Mouse (Mus musculus) embryonic stem cell, embryonic (primary cell): ENCODE data around the gene Mpeg1.

Source experiments
- CTCF ChIA-PET, 4 experiments: fragments of 300-600 bp in 2 of 4; fragments of 350-600 bp in 2 of 4; sonication (Branson Sonifier 250); formaldehyde crosslinking; loops; one replicate each; lab custom pipeline; 2022; ENCODE audit warnings: inconsistent platforms in 2 of 4; lab: Charles Lee
- POLR2A ChIA-PET, 4 experiments: fragments of 300-600 bp in 2 of 4; fragments of 350-600 bp in 2 of 4; sonication (Branson Sonifier 250); formaldehyde crosslinking; loops; one replicate each; lab custom pipeline; 2022; ENCODE audit warnings: antibody characterized with exemption in 4 of 4, inconsistent platforms in 1 of 4; lab: Charles Lee

Mpeg1 gene

GRCm38 (mm10) chr19:12460282-12461249, at the start of gene Mpeg1:
Mpeg1 (plus strand) TSS chr19:12460779.
- POLR2A ChIA-PET, result interaction anchor here in 2 of 4 experiments (0.6 kb wide), 2 partner anchors 28 to 153 kb away, joined by 3 read pairs; no protein-coding TSS in a partner anchor

GRCm38 (mm10) chr19:12413737-12414136, 46.8 kb upstream of the Mpeg1 start:
- ChIA-PET POLR2A (no interaction called here), CTCF (no interaction called here)

More at GRCm38 (mm10) chr19:12460282-12461249, at the start of gene Mpeg1:
- CTCF ChIA-PET, result no interaction called here

- CTCF ChIA-PET, result interaction anchor here in 1 of 4 experiments (0.6 kb wide), 1 partner anchor 12 kb away, joined by 5 read pairs; no protein-coding TSS in a partner anchor
- POLR2A ChIA-PET, result interaction anchor here in 2 of 4 experiments (0.6 to 0.7 kb wide), 2 partner anchors 72 to 330 kb away, joined by 3 to 12 read pairs; no protein-coding TSS in a partner anchor
Observed at GRCm38 (mm10) chr19:12417361-12417760, 43.2 kb upstream of the Mpeg1 start, which contains the start of gene Olfr1441. Olfr1441 (plus strand) TSS chr19:12417433.

DNA sequence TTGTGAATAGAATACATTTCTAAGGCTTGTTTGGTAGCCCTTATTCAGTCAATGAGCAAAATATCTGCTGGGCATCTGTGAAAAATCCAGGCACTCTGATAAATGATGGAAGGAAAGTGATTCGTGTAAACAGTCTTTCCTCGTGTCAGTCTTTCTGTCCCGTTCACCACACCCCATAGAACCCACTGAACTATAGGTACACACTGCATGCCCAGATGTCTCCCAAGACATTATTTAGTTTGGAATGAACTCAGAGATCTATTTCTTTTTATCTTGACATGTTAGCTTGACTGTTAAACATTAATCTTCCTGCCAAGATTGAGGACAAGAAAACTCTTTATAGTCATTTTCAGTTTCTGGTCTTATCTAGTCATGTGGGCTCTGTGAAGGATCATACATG, 42.3 kb upstream of the Mpeg1 start:
- CTCF ChIA-PET, result no interaction called here
- POLR2A ChIA-PET, result no interaction called here

- ChIA-PET CTCF (interaction anchor here in 1 of 4 experiments (0.6 kb wide), 1 partner anchor 13 kb away, joined by 3 read pairs; no protein-coding TSS in a partner anchor), POLR2A (no interaction called here)
Observed at GRCm38 (mm10) chr19:12420555-12420954, 40.0 kb upstream of the Mpeg1 start.

GRCm38 (mm10) chr19:12421680-12422079, 38.9 kb upstream of the Mpeg1 start:
- POLR2A ChIA-PET, result no interaction called here
- CTCF ChIA-PET, result interaction anchor here in 1 of 4 experiments (0.6 kb wide), 1 partner anchor 653 kb away, joined by 3 read pairs; no protein-coding TSS in a partner anchor

- ChIA-PET POLR2A (interaction anchor here in 1 of 4 experiments (1.2 kb wide), 1 partner anchor 416 kb away, joined by 3 read pairs; no protein-coding TSS in a partner anchor), CTCF (interaction anchor here in 2 of 4 experiments (0.6 to 0.9 kb wide), 2 partner anchors 74 to 417 kb away, joined by 4 read pairs; partner anchors contain the start of gene Dtx4 (in 1 of the 2))
Observed at GRCm38 (mm10) chr19:12427101-12427500, 33.5 kb upstream of the Mpeg1 start.

- ChIA-PET POLR2A (no interaction called here), CTCF (interaction anchor here in 1 of 4 experiments (0.9 kb wide), 1 partner anchor 74 kb away, joined by 4 read pairs; the partner anchor contains the start of gene Dtx4)
Observed at GRCm38 (mm10) chr19:12427605-12428004, 33.0 kb upstream of the Mpeg1 start, which contains the start of gene Pfpl. Pfpl (plus strand) TSS chr19:12427905.

DNA sequence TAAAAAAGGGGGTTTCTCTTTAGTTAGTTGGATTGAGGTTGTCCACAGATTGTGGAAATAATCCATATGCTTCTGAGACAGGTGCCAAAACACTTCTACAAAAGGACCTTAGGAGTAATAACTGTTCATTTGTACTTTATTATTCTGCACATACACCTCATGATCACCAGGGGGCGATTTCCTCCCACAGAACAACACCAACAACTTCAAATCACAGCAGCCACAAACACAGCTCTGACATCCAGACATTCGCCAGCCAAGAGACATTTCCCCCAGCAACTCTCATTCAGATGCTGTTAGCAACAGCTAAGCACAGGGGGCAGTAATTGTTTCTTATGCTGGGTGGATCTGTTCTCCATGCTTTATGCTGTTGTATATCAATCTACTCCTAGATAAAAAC, 27.5 kb upstream of the Mpeg1 start:
- ChIA-PET CTCF (interaction anchor here (0.6 to 3.2 kb wide), 8 partner anchors 12 to 239 kb away, joined by 3 to 36 read pairs (median 4); partner anchors contain the start of gene Dtx4 (in 4 of the 4)), POLR2A (interaction anchor here in 2 of 4 experiments (0.6 to 1.0 kb wide), 2 partner anchors 68 to 221 kb away, joined by 3 to 5 read pairs; partner anchors contain the start of gene Dtx4 (in 1 of the 2))

- ChIA-PET POLR2A (no interaction called here), CTCF (interaction anchor here in 1 of 4 experiments (0.6 kb wide), 1 partner anchor 33 kb away, joined by 4 read pairs; no protein-coding TSS in a partner anchor)
Observed at GRCm38 (mm10) chr19:12435011-12435416, 25.6 kb upstream of the Mpeg1 start.

DNA sequence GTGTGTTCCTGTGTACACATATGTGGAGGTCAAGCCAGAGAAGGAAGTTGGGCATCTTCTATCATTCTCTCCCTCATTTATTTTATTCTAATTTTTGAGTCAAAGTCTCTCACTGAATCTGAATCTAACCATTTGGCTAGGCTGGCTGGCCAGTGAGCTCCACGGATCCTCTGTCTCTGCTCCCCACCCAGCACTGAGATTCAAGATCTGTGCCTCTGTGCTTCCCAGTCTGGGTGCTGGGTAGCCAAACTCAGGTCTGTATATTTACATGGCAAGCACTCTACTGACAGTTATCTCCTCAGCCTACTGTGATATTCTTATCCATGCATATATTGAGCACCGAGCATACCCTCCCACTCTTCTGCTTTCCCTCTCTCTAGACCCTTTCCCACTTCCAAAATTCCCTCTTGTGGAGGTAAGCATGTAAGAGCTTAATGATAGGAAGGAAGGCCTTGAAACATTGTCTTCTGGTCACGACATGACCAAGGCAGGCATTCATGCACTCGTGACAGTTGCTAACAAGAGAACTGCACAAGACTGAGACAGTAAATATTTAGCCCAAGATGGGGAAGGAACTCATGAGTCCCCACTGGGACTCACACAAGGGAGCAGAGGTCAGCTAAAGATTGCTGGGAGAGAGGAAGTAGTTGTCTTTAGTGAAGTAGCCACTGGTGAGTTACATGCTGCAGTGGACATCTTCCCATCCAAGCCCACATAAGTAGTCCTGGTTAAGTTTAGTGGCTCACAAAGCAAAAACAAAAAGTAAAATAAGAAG, 24.6 kb upstream of the Mpeg1 start:
- CTCF ChIA-PET, result interaction anchor here in 1 of 4 experiments (0.6 kb wide), 1 partner anchor 66 kb away, joined by 4 read pairs; the partner anchor contains the start of gene Dtx4
- POLR2A ChIA-PET, result interaction anchor here in 1 of 4 experiments (0.7 kb wide), 1 partner anchor 32 kb away, joined by 4 read pairs; no protein-coding TSS in a partner anchor

- POLR2A ChIA-PET, result interaction anchor here in 1 of 4 experiments (1.0 to 2.3 kb wide), 2 partner anchors 24 to 62 kb away, joined by 3 to 9 read pairs; partner anchors contain the start of gene Dtx4
- CTCF ChIA-PET, result interaction anchor here in 1 of 4 experiments (0.6 kb wide), 1 partner anchor 62 kb away, joined by 3 read pairs; the partner anchor contains the start of gene Dtx4
Observed at GRCm38 (mm10) chr19:12439581-12439980, 21.0 kb upstream of the Mpeg1 start.

GRCm38 (mm10) chr19:12440103-12440725, 20.4 kb upstream of the Mpeg1 start:
- POLR2A ChIA-PET, result interaction anchor here in 1 of 4 experiments (1.0 to 2.3 kb wide), 2 partner anchors 23 to 61 kb away, joined by 3 to 9 read pairs; partner anchors contain the start of gene Dtx4

GRCm38 (mm10) chr19:12442560-12442959, 18.0 kb upstream of the Mpeg1 start:
- ChIA-PET POLR2A (interaction anchor here in 1 of 4 experiments (0.6 to 1.4 kb wide), 3 partner anchors 17 to 53 kb away, joined by 3 to 4 read pairs (median 3); no protein-coding TSS in a partner anchor), CTCF (interaction anchor here in 1 of 4 experiments (1.2 kb wide), 1 partner anchor 21 kb away, joined by 3 read pairs; no protein-coding TSS in a partner anchor)

More at GRCm38 (mm10) chr19:12440103-12440725, 20.4 kb upstream of the Mpeg1 start:
- CTCF ChIA-PET, result interaction anchor here in 1 of 4 experiments (0.6 kb wide), 2 partner anchors 62 to 486 kb away, joined by 3 to 5 read pairs; partner anchors contain the start of gene Dtx4

GRCm38 (mm10) chr19:12445014-12445413, 15.6 kb upstream of the Mpeg1 start:
- POLR2A ChIA-PET, result no interaction called here
- CTCF ChIA-PET, result interaction anchor here in 1 of 4 experiments (1.1 kb wide), 1 partner anchor 12 kb away, joined by 3 read pairs; no protein-coding TSS in a partner anchor

DNA sequence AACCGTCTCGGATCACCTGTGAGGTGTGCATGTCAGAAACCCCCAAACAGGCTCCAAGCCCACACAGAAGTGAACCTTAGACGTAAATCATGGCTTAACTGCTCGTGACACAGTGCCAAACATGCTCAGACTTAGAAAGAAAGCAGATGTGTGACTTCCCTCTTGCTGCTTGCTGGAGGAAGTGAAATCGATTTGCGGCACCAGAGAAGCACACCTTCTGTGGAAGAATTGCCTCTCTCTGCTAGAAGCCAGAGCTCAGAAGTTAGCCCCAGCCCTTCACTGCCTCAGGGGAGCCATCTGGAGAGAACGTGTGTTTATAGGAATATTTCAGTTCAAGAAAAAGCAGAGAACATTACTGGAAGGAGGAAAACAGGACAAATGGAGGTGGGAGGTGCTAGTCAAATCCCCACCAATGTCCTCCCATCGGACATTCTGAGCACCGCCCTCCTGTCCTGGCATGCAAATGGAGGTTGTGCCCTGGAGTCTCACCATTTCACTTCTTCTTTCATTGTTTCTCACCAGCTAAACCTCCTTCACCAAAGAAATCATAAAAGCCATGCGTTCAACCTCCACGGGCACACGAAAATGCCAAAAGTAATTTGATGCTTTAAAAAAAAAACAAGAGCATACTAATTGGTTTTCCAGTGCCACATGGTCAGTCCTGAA, 3.0 kb upstream of the Mpeg1 start:
- POLR2A ChIA-PET, result no interaction called here
- CTCF ChIA-PET, result no interaction called here
